21 mouse cellular contexts compared by ENCODE assay signal in the genomic region with DNA sequence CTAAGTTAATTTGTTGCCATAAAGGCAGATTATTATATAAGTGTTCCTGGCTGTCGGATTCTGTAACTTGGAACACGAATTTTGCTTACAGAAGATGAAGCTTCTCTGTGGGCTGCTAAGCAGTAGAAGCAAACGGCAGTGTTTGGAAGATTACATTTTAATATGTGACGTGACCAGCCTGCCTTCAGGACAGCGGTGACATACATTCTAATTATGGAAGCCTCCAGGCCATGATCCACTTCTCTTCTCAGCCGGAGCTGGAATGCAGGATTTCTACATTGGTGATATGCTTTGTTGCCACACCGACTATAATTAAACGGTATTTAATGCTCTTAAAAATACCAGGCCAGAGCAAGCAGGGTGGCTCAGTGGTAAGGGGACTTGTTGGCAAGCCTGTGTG. TPM values are rescaled to one million over a fixed set of nuclear protein-coding genes. Genes with fewer than 3 reads are reported as not detected.
DNase-seq lines count a peak whose midpoint lies in the region; ATAC-seq and TF ChIP-seq lines count a peak whose summit lies in the region.
"Had no signal": no experiment of that assay in that cellular context is flagged by ENCODE, and none has a peak within 500 bp of the region (broad histone marks: within the 10 kb centered on the region; RNA-seq: fewer than 3 reads in every experiment).

No protein-coding gene starts in this region.

- intact Hi-C loops in left cerebral cortex, postnatal 36 days (cut with DNase I): no loop called here

- H3K4me2 ChIP-seq in heart, embryonic 14.5 days (ENCODE audit: low read length): no peak overlapping the region; the same call in 1 of the 2 replicates
- no peak overlapping the region for H3K4me2 ChIP-seq in limb, embryonic 14.5 days (replicated peaks; ENCODE audit: low read depth, low read length, severe bottlenecking)
- H3K4me2 ChIP-seq: neural tube, embryonic 15.5 days had no signal

- H3K9ac ChIP-seq in heart, embryonic 14.5 days (ENCODE audit: low read length): no peak overlapping the region
- H3K9ac ChIP-seq in limb, embryonic 14.5 days (ENCODE audit: low read depth, low read length, severe bottlenecking): no peak overlapping the region
- H3K9ac ChIP-seq: forebrain, postnatal 0 days; neural tube, embryonic 15.5 days had no signal

- H3K36me3 ChIP-seq in heart, embryonic 14.5 days (ENCODE audit: control insufficient read depth, insufficient read depth, low read length): no peaks in the 10 kb centered on the region
- H3K36me3 ChIP-seq in limb, embryonic 14.5 days (ENCODE audit: control insufficient read depth, insufficient read depth, low read length): no peaks in the 10 kb centered on the region
- H3K36me3 ChIP-seq in limb, embryonic 10.5 days: no peaks in the 10 kb centered on the region
- H3K36me3 ChIP-seq: midbrain, embryonic 10.5 days; neural tube, embryonic 15.5 days had no signal

- peaks cover 6% of the 10 kb centered on the region; the same call in 1 of the 2 replicates for H3K9me3 ChIP-seq in heart, embryonic 14.5 days (ENCODE audit: control insufficient read depth, low read length)
- no peaks in the 10 kb centered on the region for H3K9me3 ChIP-seq in limb, embryonic 14.5 days (ENCODE audit: control insufficient read depth, low read length)
- H3K9me3 ChIP-seq in limb, embryonic 10.5 days (replicated peaks): no peaks in the 10 kb centered on the region
- H3K9me3 ChIP-seq: midbrain, embryonic 10.5 days; neural tube, embryonic 15.5 days had no signal

- H3K4me3 ChIP-seq in heart, embryonic 14.5 days (ENCODE audit: control insufficient read depth in 1 of 2, insufficient read depth in 1 of 2, low read depth in 1 of 2, low read length in 2 of 2): no peak overlapping the region
- H3K4me3 ChIP-seq in limb, embryonic 14.5 days (replicated peaks; ENCODE audit: low read length): no peak overlapping the region
- H3K4me3 ChIP-seq in limb, embryonic 10.5 days: no peak overlapping the region
- H3K4me3 ChIP-seq: midbrain, embryonic 10.5 days; neural tube, embryonic 15.5 days had no signal

- H3K27ac ChIP-seq in heart, embryonic 14.5 days (replicated peaks in 1 of 2; ENCODE audit: control insufficient read depth in 1 of 2, insufficient read depth in 1 of 2, low read depth in 2 of 2, low read length in 2 of 2): peak overlapping the region; percentile 72 to 77
- no peak overlapping the region for H3K27ac ChIP-seq in limb, embryonic 14.5 days (replicated peaks; ENCODE audit: low read depth, low read length)
- no peak overlapping the region for H3K27ac ChIP-seq in limb, embryonic 10.5 days
- H3K27ac ChIP-seq: hindbrain, postnatal 0 days; midbrain, embryonic 10.5 days; neural tube, embryonic 15.5 days had no signal

- peaks cover 0 to 4% of the 10 kb centered on the region in 2 experiments; a peak in 1 of 4 replicates for H3K4me1 ChIP-seq in heart, embryonic 14.5 days (ENCODE audit: control insufficient read depth in 2 of 2, insufficient read depth in 2 of 2, low read length in 2 of 2)
- H3K4me1 ChIP-seq in limb, embryonic 14.5 days (ENCODE audit: control insufficient read depth, insufficient read depth, low read length): no peaks in the 10 kb centered on the region
- H3K4me1 ChIP-seq in limb, embryonic 10.5 days: no peaks in the 10 kb centered on the region
- H3K4me1 ChIP-seq: midbrain, embryonic 10.5 days; neural tube, embryonic 15.5 days had no signal

- 0 out of 2 replicates have a peak, but pooled peaks have one; percentile 59 for ATAC-seq in heart, embryonic 14.5 days (ENCODE audit: insufficient number of reproducible peaks, insufficient read depth, low FRiP score, low read depth)
- no peak for ATAC-seq in limb, embryonic 14.5 days (ENCODE audit: low FRiP score, low read depth)
- ATAC-seq: forebrain, postnatal 0 days; hindbrain, postnatal 0 days; Patski had no signal

- peak; percentile 12 for DNase-seq in cerebellum, adult 9-11 months
- no peak for DNase-seq in cerebellum, postnatal 10 days
- no peak for DNase-seq in heart, adult 9 months (ENCODE audit: low spot score in 2 of 2)
- DNase-seq in limb, embryonic 14.5 days (ENCODE audit: low spot score): peak; percentile 6
- no peak for DNase-seq in limb, embryonic 10.5 days (ENCODE audit: low spot score)
- peak; percentile 23 to 33 for DNase-seq in left cerebral cortex, postnatal 36 days (ENCODE audit: low spot score in 2 of 2)
- DNase-seq in urinary bladder, postnatal 36 days (ENCODE audit: low spot score in 2 of 2): no peak
- DNase-seq: B cell, adult 2 months; forebrain, postnatal 0 days; kidney, adult 18-20 months; kidney, postnatal 25 days; liver; lung, adult 18-20 months; lung, postnatal 36 days; thymus, postnatal 36 days had no signal

- WGBS in heart, embryonic 14.5 days: 43% methylated on average over 8 of the region's 8 CpGs
- whole genome bisulfite sequencing in limb, embryonic 14.5 days: 80% methylated on average over 8 of the region's 8 CpGs
- 90% methylated on average over 8 of the region's 8 CpGs for WGBS in limb, embryonic 10.5 days

- H3K27me3 ChIP-seq in heart, embryonic 14.5 days (ENCODE audit: control insufficient read depth, insufficient read depth, low read length): no peaks in the 10 kb centered on the region
- H3K27me3 ChIP-seq in limb, embryonic 14.5 days (ENCODE audit: control insufficient read depth, insufficient read depth, low read length): no peaks in the 10 kb centered on the region
- H3K27me3 ChIP-seq in limb, embryonic 10.5 days (ENCODE audit: low read depth, poor library complexity, severe bottlenecking): no peaks in the 10 kb centered on the region
- H3K27me3 ChIP-seq: neural tube, embryonic 15.5 days; Patski had no signal

- TF ChIP-seq POLR2A in limb, embryonic 14.5 days (IDR thresholded peaks at IDR 0.05; ENCODE audit: borderline replicate concordance, extremely low read depth, insufficient read depth, insufficient read length): no peak

RNA-seq across cellular contexts. Expression of a gene that starts 11.0 kb away (rescaled TPM):
- 1.7 and 2.2 TPM in 2 replicates for polyA plus RNA-seq in heart, embryonic 14.5 days (2014; fragmentation: Nextera tagmentation; extraction: Ambion mirVana)
- polyA plus RNA-seq in limb, embryonic 14.5 days (2012; rRNA removed): 2.5 and 3.0 TPM in 2 replicates
- 4.9 and 5.5 TPM in 2 replicates for polyA plus RNA-seq in limb, embryonic 14.5 days (2014; fragmentation: Nextera tagmentation; extraction: Ambion mirVana)
- 0.05 TPM in 2 replicates for polyA plus RNA-seq in limb, embryonic 10.5 days (2016; fragmentation: Nextera tagmentation; extraction: Ambion mirVana)
- total RNA-seq in left cerebral cortex, postnatal 36 days (2021): under 1 TPM; 0.44 to 0.57 TPM
- total RNA-seq: granulocyte monocyte progenitor cell, adult 5-6 weeks had no signal

Comparison
In these comparisons a context has a peak if more than half of its experiments do, and no peak if none do; other contexts are left out.
1. DNase-seq: peak in cerebellum, adult 9-11 months (single experiment), limb, embryonic 14.5 days (single experiment) and left cerebral cortex, postnatal 36 days (2 of 2); none in cerebellum, postnatal 10 days (0 of 2), heart, adult 9 months (0 of 2), limb, embryonic 10.5 days (single experiment) and urinary bladder, postnatal 36 days (0 of 2).
2. H3K27ac ChIP-seq: peak in heart, embryonic 14.5 days (2 of 2); none in limb, embryonic 14.5 days (single experiment) and limb, embryonic 10.5 days (single experiment).